Mouse (Mus musculus) cerebellum, adult 2 months (tissue): ENCODE results near the gene Herc4.

ENCODE experiments used
- CTCF ChIP-seq: fragments of 200-500 bp; IDR thresholded peaks from 2 replicates; pipeline ENCODE4 v1.5.1; 2011; ENCODE audit warnings: low read depth, mild to moderate bottlenecking, control low read depth, low read length, moderate library complexity, borderline replicate concordance; ENCODE audit not compliant: insufficient read depth
- POLR2A ChIP-seq: fragments of 200-500 bp; IDR thresholded peaks from 2 replicates; pipeline ENCODE4 v1.6.1; 2011; ENCODE audit warnings: low read length, control low read depth, borderline replicate concordance; ENCODE audit not compliant: insufficient read depth

DNA sequence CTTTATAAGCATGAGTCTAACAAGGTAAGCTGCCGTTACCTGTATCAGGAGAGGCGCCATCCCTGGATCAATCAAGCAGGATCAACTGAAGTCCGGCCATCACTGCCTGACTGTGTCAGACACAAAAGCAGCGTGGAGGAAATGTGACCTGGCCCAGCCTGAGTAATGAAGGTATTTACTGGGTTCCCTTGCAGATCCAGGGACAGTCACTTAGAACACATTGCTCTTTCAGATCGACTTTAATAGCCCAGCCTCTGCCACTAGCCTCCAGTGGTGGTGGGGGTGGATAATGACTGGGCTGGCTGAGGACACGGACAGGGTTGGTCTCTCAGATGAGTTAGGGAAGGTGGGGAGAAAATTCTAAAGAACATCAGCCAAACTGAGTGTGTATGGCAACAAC is 34.7 kb upstream of the Herc4 start:
- no peak for TF ChIP-seq CTCF
- no peak for TF ChIP-seq POLR2A
